Mouse (Mus musculus) liver, adult 2 months (tissue): ENCODE measurements around the gene Cct5. TPM values are rescaled to one million over a fixed set of nuclear protein-coding genes. Genes with fewer than 3 reads are reported as not detected.

Experiments used
- DNase-seq: peaks from one replicate; pipeline ENCODE4 v3.0.0-alpha.2; 2011; ENCODE audit warnings: low read depth, low spot score; ENCODE audit errors: extremely low read depth
- H3K27ac ChIP-seq: fragments of 200-500 bp; replicated peaks from 2 replicates; pipeline ENCODE4 v1.5.1; 2012; ENCODE audit warnings: low read depth, mild to moderate bottlenecking, control low read depth, inconsistent platforms, low read length; ENCODE audit not compliant: insufficient read depth
- H3K27me3 ChIP-seq: fragments of 200-500 bp; 2 replicates; pipeline ENCODE4 v1.6.1; 2012; ENCODE audit warnings: mild to moderate bottlenecking, moderate library complexity, low read length, inconsistent platforms; ENCODE audit not compliant: control insufficient read depth, insufficient read depth
- H3K36me3 ChIP-seq: fragments of 200-500 bp; 2 replicates; pipeline ENCODE4 v1.6.1; 2012; ENCODE audit warnings: low read length, inconsistent platforms; ENCODE audit not compliant: control insufficient read depth, insufficient read depth
- H3K4me1 ChIP-seq: fragments of 200-500 bp; 2 replicates; pipeline ENCODE4 v1.6.1; 2011; ENCODE audit warnings: low read length; ENCODE audit not compliant: control insufficient read depth, insufficient read depth
- H3K4me3 ChIP-seq: fragments of 200-500 bp; 2 replicates; pipeline ENCODE4 v1.5.1; 2011; ENCODE audit warnings: low read depth, mild to moderate bottlenecking, control low read depth, low read length, moderate library complexity; ENCODE audit not compliant: insufficient read depth
- H3K79me2 ChIP-seq: fragments of 200-500 bp; 2 replicates; pipeline ENCODE4 v1.6.1; 2012; ENCODE audit warnings: inconsistent platforms, mild to moderate bottlenecking, low read length, moderate library complexity; ENCODE audit not compliant: control insufficient read depth, insufficient read depth
- H3K9ac ChIP-seq: fragments of 200-500 bp; 2 replicates; pipeline ENCODE4 v1.6.1; 2012; ENCODE audit warnings: low read depth, mild to moderate bottlenecking, control low read depth, inconsistent platforms, low read length
- CTCF ChIP-seq: fragments of 200-500 bp; IDR thresholded peaks from 2 replicates; pipeline ENCODE4 v1.5.1; 2011; ENCODE audit warnings: low read depth, low read length, control low read depth
- POLR2A ChIP-seq: fragments of 200-500 bp; IDR thresholded peaks from 2 replicates; pipeline ENCODE4 v1.6.1; 2011; ENCODE audit warnings: low read length, control low read depth; ENCODE audit not compliant: insufficient read depth; ENCODE audit errors: extremely low read depth
- WGBS: fragments of 180-500 bp; shearing (Covaris S2); methylation state at CpG from one replicate; pipeline ENCODE4 v1.1.7; 2018; 5-methylcytosine and 5-hydroxymethylcytosine counted together
- polyA plus RNA-seq: library from polyadenylated mRNA; depleted of rRNA; stranded (reverse); fragments of >200 nt; gene quantifications from 2 replicates; pipeline ENCODE4 v1.2.3, GENCODE M21; 2012
- total RNA-seq: library from RNA; depleted of rRNA; stranded (reverse); fragments of >200 nt; gene quantifications from 2 replicates; pipeline ENCODE4 v1.2.3, GENCODE M21; 2014

The Cct5 gene
- total and polyA plus RNA-seq, 2 experiments, result 73.6 to 180 TPM

DNA sequence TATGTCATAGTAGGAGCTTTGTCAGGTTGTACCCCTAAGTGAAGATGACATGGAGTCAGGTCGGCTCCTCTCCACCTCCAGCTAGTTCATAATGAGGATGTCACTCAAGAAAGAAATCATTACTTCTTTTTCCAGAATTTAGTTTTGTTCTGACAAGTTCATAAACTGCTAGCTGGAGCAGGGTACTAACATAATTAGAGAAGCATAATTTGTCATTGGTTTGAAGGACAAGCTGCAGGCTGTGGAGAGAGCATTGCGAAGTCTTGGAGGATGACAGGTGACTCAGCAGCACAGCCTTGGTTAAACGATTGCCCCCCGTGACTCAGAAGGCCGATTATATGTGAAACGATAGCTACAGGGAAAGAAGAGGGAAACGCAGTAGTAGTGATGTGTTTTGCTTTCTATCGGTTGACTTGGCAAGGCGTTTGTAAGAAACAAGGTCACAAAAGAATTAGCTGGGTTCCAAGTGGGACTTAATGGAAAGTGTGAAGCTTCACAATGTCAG lies 34.5 kb upstream of the Cct5 start:
- no peak overlapping the region for H3K9ac ChIP-seq
- no peaks in the 10 kb centered on the region for H3K27me3 ChIP-seq
- H3K79me2 ChIP-seq, result no peaks in the 10 kb centered on the region
- 89% methylated on average over 9 of the region's 9 CpGs for WGBS
- H3K27ac ChIP-seq, result no peak overlapping the region
- no peak for TF ChIP-seq CTCF
- no peak for TF ChIP-seq POLR2A
- H3K36me3 ChIP-seq, result no peaks in the 10 kb centered on the region
- H3K4me1 ChIP-seq, result no peaks in the 10 kb centered on the region
- H3K4me3 ChIP-seq, result no peak overlapping the region
- no peak for DNase-seq

DNA sequence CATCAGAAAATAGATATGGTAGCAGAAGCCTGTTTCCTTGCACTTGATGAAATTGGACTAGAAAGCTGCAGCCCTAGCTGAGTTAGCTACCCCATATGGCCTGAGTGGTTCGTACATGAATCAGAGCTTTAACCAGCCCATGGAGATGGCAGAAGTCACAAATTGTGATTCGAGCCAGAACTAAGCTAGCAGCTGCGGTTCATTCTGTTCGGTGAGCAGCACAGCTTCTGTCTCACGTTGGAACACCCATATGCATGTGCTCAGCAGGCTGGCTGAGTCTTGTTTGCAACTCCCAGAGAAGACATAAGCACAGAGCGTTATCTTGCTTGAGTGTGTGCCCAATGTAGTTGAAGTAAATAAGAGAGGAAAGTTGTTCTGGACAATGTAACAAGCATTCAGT lies 33.0 kb upstream of the Cct5 start:
- H3K79me2 ChIP-seq, result no peaks in the 10 kb centered on the region
- DNase-seq, result no peak
- no peaks in the 10 kb centered on the region for H3K4me1 ChIP-seq
- no peaks in the 10 kb centered on the region for H3K36me3 ChIP-seq
- 88% methylated on average over 6 of the region's 6 CpGs for WGBS
- no peak overlapping the region for H3K9ac ChIP-seq
- no peak overlapping the region for H3K27ac ChIP-seq
- no peak overlapping the region for H3K4me3 ChIP-seq
- H3K27me3 ChIP-seq, result no peaks in the 10 kb centered on the region
- TF ChIP-seq CTCF (no peak), POLR2A (no peak)

- no peak for DNase-seq
- H3K79me2 ChIP-seq, result no peaks in the 10 kb centered on the region
Observed at GRCm38 (mm10) chr15:31632478-31632877, 30.9 kb upstream of the Cct5 start.

GRCm38 (mm10) chr15:31631396-31631858 lies 29.8 kb upstream of the Cct5 start:
- WGBS, result 92% methylated on average over 12 of the region's 12 CpGs
- H3K27ac ChIP-seq, result no peak overlapping the region
- no peak overlapping the region for H3K4me3 ChIP-seq
- H3K79me2 ChIP-seq, result no peaks in the 10 kb centered on the region
- no peak for DNase-seq
- no peaks in the 10 kb centered on the region for H3K27me3 ChIP-seq
- H3K9ac ChIP-seq, result no peak overlapping the region
- H3K36me3 ChIP-seq, result no peaks in the 10 kb centered on the region
- H3K4me1 ChIP-seq, result no peaks in the 10 kb centered on the region
- no peak for TF ChIP-seq CTCF
- no peak for TF ChIP-seq POLR2A

More at GRCm38 (mm10) chr15:31632478-31632877, 30.9 kb upstream of the Cct5 start:
- Histone ChIP-seq H3K27ac (no peak overlapping the region), H3K4me3 (no peak overlapping the region), H3K27me3 (no peaks in the 10 kb centered on the region), H3K36me3 (no peaks in the 10 kb centered on the region), H3K9ac (no peak overlapping the region), H3K4me1 (no peaks in the 10 kb centered on the region)
- TF ChIP-seq CTCF (no peak), POLR2A (no peak)
- WGBS, result 66% methylated on average over 4 of the region's 4 CpGs

DNA sequence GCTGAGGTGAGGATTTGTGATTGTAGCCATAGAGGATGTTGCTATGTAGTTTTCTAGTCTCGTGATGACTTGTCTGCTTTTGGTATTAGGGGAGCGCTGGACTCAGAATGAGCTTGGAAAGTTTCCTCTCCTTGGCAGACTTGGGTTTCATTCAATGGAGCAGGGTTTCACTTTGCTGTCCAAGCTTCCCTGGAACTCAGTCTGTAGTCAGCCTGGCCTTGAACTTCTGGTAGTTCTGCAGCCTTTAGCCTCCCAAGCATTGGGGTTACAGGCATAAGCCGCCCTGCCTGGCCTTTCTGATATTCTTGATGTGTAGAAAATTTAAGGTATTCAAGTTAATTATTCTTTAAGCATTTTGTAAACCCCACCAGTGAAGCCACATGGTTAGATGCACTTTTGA lies 28.0 kb upstream of the Cct5 start:
- H3K4me1 ChIP-seq, result no peaks in the 10 kb centered on the region
- no peak overlapping the region for H3K4me3 ChIP-seq
- no peak for DNase-seq
- H3K27me3 ChIP-seq, result no peaks in the 10 kb centered on the region
- TF ChIP-seq POLR2A (no peak), CTCF (no peak)
- no peak overlapping the region for H3K27ac ChIP-seq
- 89% methylated on average over 3 of the region's 3 CpGs for WGBS
- H3K36me3 ChIP-seq, result no peaks in the 10 kb centered on the region
- H3K9ac ChIP-seq, result no peak overlapping the region
- H3K79me2 ChIP-seq, result no peaks in the 10 kb centered on the region

DNA sequence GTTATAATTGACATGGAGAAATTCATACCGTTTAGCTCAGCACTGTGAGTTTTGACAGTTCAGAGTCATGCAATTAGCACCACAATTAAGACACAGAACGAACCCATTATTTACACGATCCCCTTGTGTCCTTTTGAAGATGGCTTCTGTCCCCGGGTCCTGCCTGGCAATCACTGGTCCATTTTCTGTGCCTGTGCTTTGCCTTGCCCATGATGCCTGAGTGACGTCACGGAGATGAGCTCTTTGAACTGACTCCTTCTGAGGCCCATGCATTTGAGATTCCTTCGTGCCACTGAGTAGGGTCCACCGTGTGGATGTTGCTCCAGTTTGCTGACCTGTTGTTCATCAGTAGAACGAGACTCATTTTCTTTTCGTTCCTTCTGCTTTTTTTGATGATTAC lies 26.6 kb upstream of the Cct5 start:
- Histone ChIP-seq H3K36me3 (no peaks in the 10 kb centered on the region), H3K79me2 (no peaks in the 10 kb centered on the region), H3K4me3 (no peak overlapping the region), H3K27me3 (no peaks in the 10 kb centered on the region), H3K4me1 (no peaks in the 10 kb centered on the region), H3K9ac (no peak overlapping the region), H3K27ac (no peak overlapping the region)
- WGBS, result 84% methylated on average over 10 of the region's 10 CpGs
- DNase-seq, result no peak
- no peak for TF ChIP-seq POLR2A
